Mouse (Mus musculus): ENCODE results near the gene Nisch. TPM values are rescaled to one million over a fixed set of nuclear protein-coding genes. Genes with fewer than 3 reads are reported as not detected.
A peak's percentile ranks its signal among the peaks of the same experiment; 100 is the strongest.

The Nisch gene
- polyA plus RNA-seq (2015; fragmentation: Nextera tagmentation; extraction: Ambion mirVana): 329 and 336 TPM in 2 replicates

DNA sequence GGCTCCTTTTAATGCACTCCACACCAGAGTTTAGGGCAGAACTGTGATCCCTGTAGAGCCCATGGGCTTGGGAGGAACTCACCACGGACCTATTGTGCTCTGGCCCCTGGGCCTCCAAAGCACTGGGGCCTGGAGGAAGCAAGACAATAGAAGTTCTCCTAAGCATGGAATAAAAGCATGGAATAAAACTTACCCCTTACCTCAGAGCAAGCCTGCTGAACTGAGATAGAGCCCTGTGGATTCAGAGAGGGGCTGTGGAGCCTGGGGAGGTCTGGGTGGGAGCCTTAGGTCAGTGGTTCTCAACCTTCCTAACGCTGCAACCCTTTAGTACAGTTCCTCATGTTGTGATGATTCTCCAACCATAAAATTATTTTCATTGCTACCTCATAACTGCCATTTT is at the start of gene Nisch:
Gene Nisch, minus strand, starts transcription at position 101 of the 400 bp plus-strand sequence.
- Histone ChIP-seq H3K36me3 (no peaks in the 10 kb centered on the region), H3K27ac (replicated peaks) (peak within 1 kb of the TSS; percentile 43), H3K9me3 (no peaks in the 10 kb centered on the region), H3K4me2 (peak within 1 kb of the TSS; percentile 34), H3K27me3 (no peaks in the 10 kb centered on the region), H3K4me1 (replicated peaks) (peaks cover 14% of the 10 kb centered on the region), H3K4me3 (peak within 1 kb of the TSS; percentile 5; the same call in 1 of the 2 replicates), H3K9ac (peak within 1 kb of the TSS; percentile 55)
- no peak for ATAC-seq (ENCODE audit: low read depth)
- 54% methylated on average over 2 of the region's 2 CpGs for WGBS

DNA sequence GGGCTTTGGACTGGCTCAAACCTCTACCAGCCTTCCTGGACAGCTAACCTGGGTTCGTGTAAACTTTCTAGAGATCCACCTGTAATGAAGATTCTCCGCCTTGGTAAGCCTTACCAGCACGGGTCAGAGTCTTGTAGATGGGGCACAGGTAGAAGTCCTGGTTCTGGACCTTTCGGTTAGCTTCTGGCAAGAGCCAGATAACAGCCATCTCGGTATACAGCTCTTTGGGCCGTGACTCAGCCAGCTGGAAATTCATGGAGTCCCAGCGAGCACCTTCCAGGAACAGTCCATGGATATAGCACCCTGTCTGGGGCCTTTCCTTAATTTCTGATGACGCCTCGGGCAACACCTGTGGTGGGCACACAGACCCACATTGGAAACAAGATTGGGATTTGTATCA is 44.2 kb upstream of the Nisch start:
- no peaks in the 10 kb centered on the region for H3K27me3 ChIP-seq
- H3K9me3 ChIP-seq: no peaks in the 10 kb centered on the region
- peaks cover 64% of the 10 kb centered on the region for H3K36me3 ChIP-seq
- 97% methylated on average over 9 of the region's 9 CpGs for WGBS
- H3K4me3 ChIP-seq: no peak overlapping the region
- ATAC-seq (ENCODE audit: low read depth): no peak
- H3K9ac ChIP-seq: no peak overlapping the region
- no peaks in the 10 kb centered on the region for H3K4me1 ChIP-seq (replicated peaks)
- no peak overlapping the region for H3K4me2 ChIP-seq
- H3K27ac ChIP-seq (replicated peaks): no peak overlapping the region

DNA sequence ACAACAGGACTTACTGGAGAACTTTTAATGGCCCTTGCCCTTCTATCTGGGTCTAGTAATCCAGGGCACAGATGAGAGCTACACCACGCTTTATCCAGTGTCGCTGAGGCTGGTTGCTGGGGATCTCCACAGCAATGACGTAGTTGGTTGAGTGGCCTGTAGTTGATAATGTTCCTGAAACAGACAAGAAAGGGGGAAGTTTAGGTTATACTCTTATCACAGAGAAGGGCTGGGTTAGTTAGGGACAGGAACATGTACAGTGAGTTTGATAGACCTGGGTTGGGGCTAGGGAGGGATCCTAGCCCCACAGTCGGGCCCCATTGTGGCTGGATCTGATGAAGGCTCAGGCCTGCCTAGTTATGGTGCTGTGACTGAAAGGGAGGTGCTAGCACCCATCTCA is 43.6 kb upstream of the Nisch start:
- Histone ChIP-seq H3K27me3 (no peaks in the 10 kb centered on the region), H3K27ac (replicated peaks) (no peak overlapping the region), H3K36me3 (peaks cover 70% of the 10 kb centered on the region), H3K9me3 (no peaks in the 10 kb centered on the region), H3K4me2 (no peak overlapping the region), H3K4me1 (replicated peaks) (no peaks in the 10 kb centered on the region), H3K9ac (no peak overlapping the region), H3K4me3 (no peak overlapping the region)
- whole genome bisulfite sequencing: 94% methylated on average over 4 of the region's 4 CpGs
- no peak for ATAC-seq (ENCODE audit: low read depth)

DNA sequence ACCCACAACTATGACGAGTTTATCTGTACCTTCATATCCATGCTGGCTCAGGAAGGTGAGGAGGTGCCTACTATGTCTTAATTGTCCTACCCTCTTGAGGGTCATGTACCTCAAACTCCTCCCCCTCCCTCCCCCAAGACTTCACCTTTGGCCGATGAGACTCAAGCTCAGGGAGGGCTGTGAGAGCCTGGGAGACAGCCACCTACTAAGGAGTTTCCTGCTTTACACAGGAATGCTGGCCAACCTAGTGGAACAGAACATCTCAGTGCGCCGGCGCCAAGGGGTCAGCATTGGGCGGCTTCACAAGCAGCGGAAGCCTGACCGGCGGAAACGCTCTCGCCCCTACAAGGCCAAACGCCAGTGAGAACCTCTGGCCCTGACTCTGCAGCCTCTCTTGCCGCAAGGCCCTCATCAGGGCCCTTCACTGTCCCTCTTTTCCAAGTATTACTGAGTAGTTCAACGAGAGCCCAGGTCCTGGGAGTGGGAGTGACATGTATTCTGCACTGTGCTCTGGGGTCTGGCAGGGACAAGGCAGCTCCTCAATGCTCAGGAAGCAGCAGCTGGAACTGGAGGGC is 41.8 kb upstream of the Nisch start:
- no peaks in the 10 kb centered on the region for H3K27me3 ChIP-seq
- no peak overlapping the region for H3K9ac ChIP-seq
- no peak overlapping the region for H3K4me2 ChIP-seq
- WGBS: 96% methylated on average over 14 of the region's 14 CpGs
- peaks cover 88% of the 10 kb centered on the region for H3K36me3 ChIP-seq
- H3K9me3 ChIP-seq: no peaks in the 10 kb centered on the region
- no peak overlapping the region for H3K27ac ChIP-seq (replicated peaks)
- no peak overlapping the region for H3K4me3 ChIP-seq
- H3K4me1 ChIP-seq (replicated peaks): no peaks in the 10 kb centered on the region
- ATAC-seq (ENCODE audit: low read depth): no peak

DNA sequence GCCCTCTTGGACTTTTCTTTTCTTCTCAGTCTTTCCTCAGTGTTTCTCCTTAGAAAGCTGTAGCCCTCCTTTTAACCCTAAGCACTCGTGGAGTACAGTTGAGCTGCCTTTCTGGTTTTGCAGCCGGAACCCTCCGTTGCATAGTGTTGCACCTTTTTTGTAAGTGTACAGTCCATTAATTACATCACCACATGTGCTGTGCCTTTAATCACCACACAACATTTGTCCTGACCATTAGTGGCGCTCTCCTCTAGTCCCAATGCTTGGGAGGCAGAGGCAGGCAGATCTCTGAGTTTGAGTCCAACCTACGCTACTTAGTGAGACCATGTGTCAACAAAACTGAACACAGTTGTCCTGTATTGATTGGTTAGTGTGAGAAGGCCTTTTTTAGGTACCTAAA is 35.3 kb upstream of the Nisch start:
- Histone ChIP-seq H3K4me2 (peak overlapping the region; percentile 91), H3K9me3 (no peaks in the 10 kb centered on the region), H3K27me3 (no peaks in the 10 kb centered on the region), H3K4me3 (peak overlapping the region; percentile 98), H3K4me1 (replicated peaks) (peaks cover 23% of the 10 kb centered on the region), H3K36me3 (peaks cover 46% of the 10 kb centered on the region), H3K9ac (peak overlapping the region; percentile 97), H3K27ac (replicated peaks) (no peak overlapping the region)
- WGBS: 88% methylated on average over 5 of the region's 5 CpGs
- ATAC-seq (ENCODE audit: low read depth): no peak

DNA sequence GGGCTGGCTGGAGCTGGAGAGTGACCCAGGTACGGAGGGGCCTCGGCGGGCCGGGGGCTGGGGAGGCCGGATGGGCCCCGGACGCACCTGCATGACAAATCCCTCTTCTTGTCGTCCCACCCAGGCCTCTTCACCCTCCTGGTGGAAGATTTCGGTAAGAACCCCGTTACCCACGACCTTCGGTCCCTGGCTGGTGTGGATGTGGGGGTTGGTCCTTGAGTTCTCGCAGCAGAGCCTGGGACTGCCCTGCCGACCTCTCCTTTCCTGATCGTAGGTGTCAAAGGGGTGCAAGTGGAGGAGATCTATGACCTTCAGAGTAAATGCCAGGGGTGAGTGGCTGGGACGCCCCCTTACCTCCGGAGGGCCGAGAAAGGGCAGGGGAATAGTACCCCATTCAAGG is 34.9 kb upstream of the Nisch start:
- Histone ChIP-seq H3K27me3 (no peaks in the 10 kb centered on the region), H3K4me3 (peak overlapping the region; percentile 98), H3K4me2 (peak overlapping the region; percentile 91), H3K4me1 (replicated peaks) (peaks cover 23% of the 10 kb centered on the region), H3K27ac (replicated peaks) (peak overlapping the region; percentile 95), H3K9me3 (no peaks in the 10 kb centered on the region), H3K36me3 (peaks cover 41% of the 10 kb centered on the region), H3K9ac (peak overlapping the region; percentile 97)
- under 1% methylated on average over 18 of the region's 18 CpGs for WGBS
- ATAC-seq (ENCODE audit: low read depth): no peak

DNA sequence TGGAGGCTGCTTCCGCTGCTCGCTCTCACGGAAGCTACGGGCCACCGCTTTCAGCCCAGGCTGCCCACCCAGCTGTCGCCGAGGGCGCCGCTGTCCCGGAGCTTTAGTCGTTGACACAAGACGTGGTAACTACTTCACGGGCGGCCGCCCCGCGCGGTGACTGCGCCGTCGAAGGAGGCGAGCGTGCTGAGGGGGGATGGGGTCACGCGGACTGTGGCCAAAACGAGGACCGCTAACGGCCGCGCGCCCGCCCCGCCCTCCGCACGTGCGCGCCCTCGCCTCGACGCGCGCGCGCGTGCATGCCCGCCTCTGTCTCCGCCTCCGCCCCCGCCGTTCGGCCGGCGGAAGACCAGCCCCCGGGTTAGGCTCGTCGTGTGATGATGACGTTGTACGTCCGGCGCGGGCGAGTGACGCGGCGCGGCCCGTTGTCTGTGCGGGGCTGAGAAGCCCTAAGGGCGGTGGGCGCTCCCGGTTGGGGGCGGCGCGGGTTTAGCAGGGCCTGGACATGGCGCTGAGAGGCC is 34.4 kb upstream of the Nisch start, which contains the start of the genes Phf7 and Bap1:
Gene Phf7, minus strand, starts transcription at position 234 of the 521 bp plus-strand sequence.
Gene Bap1, plus strand, starts transcription at position 367 of the 521 bp plus-strand sequence.
- peak; percentile 91 for ATAC-seq (ENCODE audit: low read depth)
- peak within 1 kb of the TSS; percentile 98 for H3K4me3 ChIP-seq
- H3K27me3 ChIP-seq: no peaks in the 10 kb centered on the region
- H3K9me3 ChIP-seq: no peaks in the 10 kb centered on the region
- H3K36me3 ChIP-seq: peaks cover 36% of the 10 kb centered on the region
- H3K27ac ChIP-seq (replicated peaks): peak within 1 kb of the TSS; percentile 95
- peak within 1 kb of the TSS; percentile 97 for H3K9ac ChIP-seq
- under 1% methylated on average over 75 of the region's 75 CpGs for WGBS
- peaks cover 23% of the 10 kb centered on the region for H3K4me1 ChIP-seq (replicated peaks)
- peak within 1 kb of the TSS; percentile 91 for H3K4me2 ChIP-seq

DNA sequence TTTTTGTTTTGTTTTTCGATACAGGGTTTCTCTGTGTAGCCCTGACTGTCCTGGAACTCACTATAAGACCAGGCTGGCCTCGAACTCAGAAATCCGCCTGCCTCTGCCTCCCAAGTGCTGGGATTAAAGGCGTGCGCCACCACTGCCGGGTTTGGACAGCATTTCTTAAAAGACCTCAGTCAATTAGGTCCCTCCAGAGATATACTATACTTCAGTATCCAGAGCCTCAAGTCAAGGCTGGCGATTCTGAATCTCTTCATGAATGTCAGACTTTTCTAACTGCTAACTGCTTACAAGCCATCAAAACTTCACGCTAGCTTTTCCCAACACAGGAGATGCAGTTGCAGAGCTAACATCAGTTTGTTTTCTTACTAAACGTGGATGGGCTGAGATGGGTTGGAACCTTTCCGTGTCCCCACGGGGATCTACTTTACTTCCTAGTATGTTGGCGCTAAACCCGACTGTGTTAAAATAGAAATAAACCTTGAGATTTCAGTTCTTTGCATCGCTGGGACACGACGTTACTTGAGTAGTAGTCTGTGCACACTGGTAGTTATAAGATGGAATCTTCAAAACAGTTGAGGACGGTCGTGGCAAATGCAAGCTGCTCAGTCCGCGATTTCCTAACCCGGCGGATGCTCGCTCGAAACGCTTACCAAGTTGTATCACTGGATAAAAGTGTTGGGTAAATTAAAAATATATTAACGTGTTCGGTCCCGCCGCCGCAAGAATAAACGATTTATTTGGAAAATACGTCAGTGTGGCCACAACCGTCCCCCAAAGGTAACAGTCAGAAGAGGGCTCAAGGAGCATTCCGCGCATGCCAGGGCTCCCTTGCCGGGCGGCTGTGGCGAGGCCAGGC is 33.7 kb upstream of the Nisch start:
- ATAC-seq (ENCODE audit: low read depth): peak; percentile 18; the same call in 1 of the 2 replicates
- H3K4me3 ChIP-seq: peak overlapping the region; percentile 98
- no peaks in the 10 kb centered on the region for H3K27me3 ChIP-seq
- peak overlapping the region; percentile 95 for H3K27ac ChIP-seq (replicated peaks)
- WGBS: 20% methylated on average over 38 of the region's 38 CpGs
- H3K9me3 ChIP-seq: no peaks in the 10 kb centered on the region
- peak overlapping the region; percentile 97 for H3K9ac ChIP-seq
- peaks cover 29% of the 10 kb centered on the region for H3K36me3 ChIP-seq
- peaks cover 23% of the 10 kb centered on the region for H3K4me1 ChIP-seq (replicated peaks)
- H3K4me2 ChIP-seq: peak overlapping the region; percentile 65

DNA sequence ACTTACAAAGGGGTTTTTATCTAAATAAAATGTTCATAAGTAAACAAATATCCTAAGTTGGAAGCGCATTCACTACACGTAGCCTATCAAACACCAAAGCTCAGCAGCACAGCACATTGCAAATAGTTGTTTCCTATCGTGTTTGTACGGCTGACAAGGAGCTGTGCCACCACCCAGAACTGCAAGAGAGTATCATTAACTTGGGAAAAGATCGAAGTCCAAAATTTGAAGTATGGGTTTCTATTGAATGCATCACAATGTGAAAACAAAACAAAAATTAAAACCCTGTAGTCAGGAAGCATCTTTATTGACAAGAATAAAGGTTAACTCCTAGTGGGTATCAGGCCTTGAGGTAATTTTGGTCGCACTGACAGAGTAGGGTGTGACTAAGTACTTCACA is 31.6 kb upstream of the Nisch start:
- Histone ChIP-seq H3K36me3 (peaks cover 9% of the 10 kb centered on the region), H3K27ac (replicated peaks) (no peak overlapping the region), H3K4me2 (no peak overlapping the region), H3K9me3 (no peaks in the 10 kb centered on the region), H3K4me3 (no peak overlapping the region), H3K9ac (no peak overlapping the region), H3K4me1 (replicated peaks) (peaks cover 23% of the 10 kb centered on the region), H3K27me3 (no peaks in the 10 kb centered on the region)
- ATAC-seq (ENCODE audit: low read depth): no peak
- WGBS: 91% methylated on average over 6 of the region's 6 CpGs

DNA sequence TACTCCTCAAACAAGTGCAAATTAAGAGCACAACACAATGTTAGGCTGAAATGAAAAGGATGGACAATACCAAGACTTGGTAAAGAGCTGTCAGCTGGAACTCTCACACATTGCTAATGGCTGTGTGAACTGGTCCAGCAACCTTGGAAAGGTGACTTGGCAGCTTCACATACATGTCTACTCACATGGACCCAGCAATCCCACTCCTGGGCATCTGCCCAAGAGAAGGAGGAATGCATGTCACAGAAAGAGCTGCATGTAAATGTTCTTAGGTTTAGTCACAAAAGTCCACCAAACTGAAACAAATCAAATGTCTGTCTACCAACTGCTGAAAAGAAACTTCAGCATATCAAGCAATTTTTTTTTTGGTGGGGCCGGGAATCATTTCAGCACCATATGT is 29.2 kb upstream of the Nisch start:
- Histone ChIP-seq H3K4me3 (no peak overlapping the region), H3K4me2 (no peak overlapping the region), H3K27me3 (no peaks in the 10 kb centered on the region), H3K9ac (no peak overlapping the region), H3K9me3 (no peaks in the 10 kb centered on the region), H3K27ac (replicated peaks) (no peak overlapping the region), H3K36me3 (no peaks in the 10 kb centered on the region), H3K4me1 (replicated peaks) (peaks cover 8% of the 10 kb centered on the region)
- ATAC-seq (ENCODE audit: low read depth): no peak
- 87% methylated on average over 1 of the region's 1 CpGs for WGBS

DNA sequence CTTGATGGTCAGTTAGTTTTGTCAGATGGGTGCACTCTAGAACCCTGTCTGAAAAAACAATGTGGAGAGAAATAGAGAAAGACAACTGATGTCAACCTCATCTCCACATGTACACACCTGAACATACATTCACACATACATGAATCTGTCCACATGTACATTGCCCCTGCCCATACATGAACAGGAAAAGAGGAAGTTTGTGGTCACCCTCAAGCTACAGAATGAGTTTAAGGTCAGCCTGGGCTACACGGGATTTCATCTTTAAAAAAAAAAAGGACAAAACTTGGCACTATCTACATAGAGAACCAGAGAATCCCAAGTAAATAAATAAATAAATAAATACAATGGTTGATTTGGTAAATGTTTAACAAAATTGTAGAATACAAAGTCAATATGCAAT is 28.0 kb upstream of the Nisch start:
- H3K27me3 ChIP-seq: no peaks in the 10 kb centered on the region
- no peak overlapping the region for H3K4me3 ChIP-seq
- no peaks in the 10 kb centered on the region for H3K9me3 ChIP-seq
- peaks cover under 1% of the 10 kb centered on the region for H3K4me1 ChIP-seq (replicated peaks)
- 83% methylated on average over 1 of the region's 1 CpGs for WGBS
- ATAC-seq (ENCODE audit: low read depth): no peak
- no peaks in the 10 kb centered on the region for H3K36me3 ChIP-seq
- H3K27ac ChIP-seq (replicated peaks): no peak overlapping the region
- no peak overlapping the region for H3K4me2 ChIP-seq
- H3K9ac ChIP-seq: no peak overlapping the region

DNA sequence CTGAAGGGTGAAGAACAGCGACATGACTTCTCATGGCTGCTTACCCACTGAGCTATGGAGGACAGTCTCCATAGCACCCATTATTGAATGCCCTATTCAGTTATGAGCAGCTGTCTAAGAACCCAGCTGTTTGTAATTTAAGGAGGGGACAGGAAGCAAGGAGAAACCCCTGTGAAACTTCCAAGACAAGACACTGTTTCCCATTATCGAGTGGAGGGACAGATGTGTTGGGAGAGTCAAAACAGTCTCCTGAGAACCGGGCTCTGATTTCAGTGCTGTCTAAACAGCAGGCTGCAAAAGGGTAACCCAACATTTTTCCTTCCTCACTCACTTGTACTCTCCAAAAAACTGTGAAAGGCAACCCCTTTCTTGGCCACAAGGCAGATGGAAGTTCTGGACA is 23.8 kb upstream of the Nisch start:
- 70% methylated on average over 3 of the region's 3 CpGs for WGBS
- H3K4me3 ChIP-seq: no peak overlapping the region
- no peaks in the 10 kb centered on the region for H3K4me1 ChIP-seq (replicated peaks)
- H3K27me3 ChIP-seq: no peaks in the 10 kb centered on the region
- no peak for ATAC-seq (ENCODE audit: low read depth)
- no peaks in the 10 kb centered on the region for H3K9me3 ChIP-seq
- no peak overlapping the region for H3K9ac ChIP-seq
- no peak overlapping the region for H3K27ac ChIP-seq (replicated peaks)
- H3K4me2 ChIP-seq: no peak overlapping the region
- H3K36me3 ChIP-seq: 0 out of 2 replicates have a peak, but pooled peaks cover 7% of the 10 kb centered on the region

Data from neural tube, embryonic 13.5 days (tissue).